25 mouse cellular contexts compared by ENCODE assay signal in genomic region chr3:23601469-23601868, GRCm38 (mm10).
"Had no signal": no experiment of that assay in that cellular context is flagged by ENCODE, and none has a peak within 500 bp of the region (broad histone marks: within the 10 kb centered on the region; RNA-seq: fewer than 3 reads in every experiment).

No protein-coding gene starts in this region.

- DNase-seq: cerebellum, adult 2 months; cerebellum, adult 8-10 months; cerebellum, adult 9-10 months; cerebellum, adult 9-11 months; cerebellum, postnatal 36 days; embryo, embryonic 11 days; forebrain, postnatal 0 days; gastrocnemius, adult 2 months; gastrocnemius, postnatal 10 days; gastrocnemius, postnatal 14 days; gastrocnemius, postnatal 25 days; gastrocnemius, postnatal 36 days; heart, adult 11 months; heart, adult 18-20 months had no signal

- H3K27me3 ChIP-seq: embryonic facial prominence, embryonic 12.5 days; embryonic facial prominence, embryonic 13.5 days; embryonic facial prominence, embryonic 15.5 days; forebrain, embryonic 12.5 days; forebrain, embryonic 13.5 days; forebrain, embryonic 15.5 days had no signal

- H3K9me3 ChIP-seq: embryonic facial prominence, embryonic 12.5 days; embryonic facial prominence, embryonic 15.5 days; forebrain, embryonic 12.5 days; forebrain, embryonic 13.5 days; forebrain, embryonic 15.5 days had no signal

- H3K4me1 ChIP-seq: embryonic facial prominence, embryonic 10.5 days; embryonic facial prominence, embryonic 12.5 days; embryonic facial prominence, embryonic 13.5 days; embryonic facial prominence, embryonic 15.5 days; forebrain, embryonic 10.5 days; forebrain, embryonic 12.5 days; forebrain, embryonic 13.5 days; forebrain, embryonic 15.5 days had no signal

- H3K4me2 ChIP-seq: embryonic facial prominence, embryonic 12.5 days; embryonic facial prominence, embryonic 13.5 days; embryonic facial prominence, embryonic 15.5 days; forebrain, embryonic 12.5 days; forebrain, embryonic 13.5 days; forebrain, embryonic 15.5 days had no signal

- H3K4me3 ChIP-seq: embryonic facial prominence, embryonic 10.5 days; embryonic facial prominence, embryonic 12.5 days; embryonic facial prominence, embryonic 13.5 days; embryonic facial prominence, embryonic 15.5 days; erythroblast, embryonic 14.5 days; forebrain, embryonic 10.5 days; forebrain, embryonic 12.5 days; forebrain, embryonic 13.5 days; forebrain, embryonic 15.5 days; gastrocnemius, adult 2 months had no signal

- H3K9ac ChIP-seq: embryonic facial prominence, embryonic 12.5 days; embryonic facial prominence, embryonic 13.5 days; embryonic facial prominence, embryonic 15.5 days; forebrain, embryonic 12.5 days; forebrain, embryonic 13.5 days; forebrain, embryonic 15.5 days; forebrain, postnatal 0 days had no signal

- H3K36me3 ChIP-seq: embryonic facial prominence, embryonic 10.5 days; embryonic facial prominence, embryonic 12.5 days; embryonic facial prominence, embryonic 13.5 days; embryonic facial prominence, embryonic 15.5 days; forebrain, embryonic 10.5 days; forebrain, embryonic 12.5 days; forebrain, embryonic 15.5 days had no signal

- H3K27ac ChIP-seq: embryonic facial prominence, embryonic 10.5 days; embryonic facial prominence, embryonic 12.5 days; embryonic facial prominence, embryonic 13.5 days; embryonic facial prominence, embryonic 15.5 days; forebrain, embryonic 10.5 days; forebrain, embryonic 12.5 days; forebrain, embryonic 13.5 days; forebrain, embryonic 15.5 days; gastrocnemius, adult 2 months had no signal

- ATAC-seq: forebrain, embryonic 13.5 days; forebrain, embryonic 14.5 days; forebrain, embryonic 15.5 days; forebrain, embryonic 16.5 days; forebrain, postnatal 0 days had no signal
